Comparison of ENCODE assay signal across 25 mouse cellular contexts in the genomic region with DNA sequence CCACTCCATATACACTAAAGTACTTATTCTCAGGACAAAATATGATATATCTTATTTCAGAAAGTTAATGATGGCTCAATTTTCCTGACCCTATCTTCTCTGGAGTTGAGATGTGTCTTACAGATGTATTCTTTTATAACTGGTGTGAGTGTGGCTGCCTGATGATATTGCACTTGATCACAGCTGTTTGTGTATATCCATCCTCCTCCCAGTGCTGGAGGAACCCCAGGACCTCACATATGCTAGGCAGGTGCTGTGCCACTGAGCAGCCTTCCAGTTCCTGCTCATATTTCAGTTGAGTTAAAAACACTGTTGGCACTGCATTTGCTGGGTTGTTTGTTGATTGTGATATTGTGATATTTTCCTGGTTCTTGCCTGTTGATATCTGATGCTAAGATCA. TPM values are rescaled to one million over a fixed set of nuclear protein-coding genes. Genes with fewer than 3 reads are reported as not detected.
DNase-seq lines count a peak whose midpoint lies in the region; ATAC-seq and TF ChIP-seq lines count a peak whose summit lies in the region.
"Had no signal": no experiment of that assay in that cellular context is flagged by ENCODE, and none has a peak within 500 bp of the region (broad histone marks: within the 10 kb centered on the region; RNA-seq: fewer than 3 reads in every experiment).

No protein-coding gene starts in this region.

- ATAC-seq in limb, embryonic 14.5 days (ENCODE audit: low FRiP score, low read depth), result no peak
- ATAC-seq in embryonic facial prominence, embryonic 14.5 days (ENCODE audit: low read depth), result no peak
- ATAC-seq in embryonic facial prominence, embryonic 15.5 days (ENCODE audit: insufficient number of reproducible peaks, low FRiP score, low TSS enrichment, low read depth), result 0 out of 2 replicates have a peak, but pooled peaks have one; percentile 43
- ATAC-seq: forebrain, embryonic 14.5 days; forebrain, embryonic 16.5 days had no signal

- H3K27me3 ChIP-seq in limb, embryonic 14.5 days (ENCODE audit: control insufficient read depth, insufficient read depth, low read length), result no peaks in the 10 kb centered on the region
- no peaks in the 10 kb centered on the region for H3K27me3 ChIP-seq in limb, embryonic 10.5 days (ENCODE audit: low read depth, poor library complexity, severe bottlenecking)
- H3K27me3 ChIP-seq in embryonic facial prominence, embryonic 14.5 days (replicated peaks; ENCODE audit: control insufficient read depth, insufficient read depth, low read length), result no peaks in the 10 kb centered on the region
- H3K27me3 ChIP-seq in embryonic facial prominence, embryonic 15.5 days, result no peaks in the 10 kb centered on the region
- H3K27me3 ChIP-seq: embryonic facial prominence, embryonic 12.5 days; forebrain, embryonic 12.5 days had no signal

- DNase-seq in limb, embryonic 14.5 days (ENCODE audit: low spot score), result peak; percentile 5
- no peak for DNase-seq in limb, embryonic 10.5 days (ENCODE audit: low spot score)
- DNase-seq in embryonic facial prominence, embryonic 14.5 days (ENCODE audit: low spot score), result peak; percentile 15
- DNase-seq in adrenal gland, adult (ENCODE audit: inconsistent age in 2 of 2, low spot score in 1 of 2), result no peak
- no peak for DNase-seq in retina, postnatal 1 day
- DNase-seq: adrenal gland, adult 8-10 months; adrenal gland, postnatal 14 days; adrenal gland, postnatal 36 days; cerebellum, adult 11 months; cerebellum, adult 18-20 months; cerebellum, adult 8-10 months; cerebellum, adult 9-11 months; cerebellum, postnatal 14 days; cerebellum, postnatal 36 days; embryo, embryonic 11 days had no signal

- H3K4me3 ChIP-seq in limb, embryonic 14.5 days (replicated peaks; ENCODE audit: low read length), result no peak overlapping the region
- no peak overlapping the region for H3K4me3 ChIP-seq in limb, embryonic 10.5 days
- no peak overlapping the region for H3K4me3 ChIP-seq in embryonic facial prominence, embryonic 14.5 days (ENCODE audit: low read depth, low read length)
- no peak overlapping the region for H3K4me3 ChIP-seq in embryonic facial prominence, embryonic 15.5 days (replicated peaks)
- H3K4me3 ChIP-seq: embryonic facial prominence, embryonic 12.5 days; erythroblast, embryonic 14.5 days; forebrain, embryonic 10.5 days; forebrain, embryonic 12.5 days had no signal

- no peak overlapping the region for H3K4me2 ChIP-seq in limb, embryonic 14.5 days (replicated peaks; ENCODE audit: low read depth, low read length, severe bottlenecking)
- H3K4me2 ChIP-seq in embryonic facial prominence, embryonic 14.5 days (ENCODE audit: low read depth, low read length), result no peak overlapping the region
- H3K4me2 ChIP-seq in embryonic facial prominence, embryonic 15.5 days (replicated peaks), result no peak overlapping the region
- H3K4me2 ChIP-seq: embryonic facial prominence, embryonic 12.5 days; forebrain, embryonic 12.5 days had no signal

- H3K9me3 ChIP-seq in limb, embryonic 14.5 days (ENCODE audit: control insufficient read depth, low read length), result no peaks in the 10 kb centered on the region
- H3K9me3 ChIP-seq in limb, embryonic 10.5 days (replicated peaks), result no peaks in the 10 kb centered on the region
- no peaks in the 10 kb centered on the region for H3K9me3 ChIP-seq in embryonic facial prominence, embryonic 14.5 days (ENCODE audit: control insufficient read depth, low read length)
- no peaks in the 10 kb centered on the region for H3K9me3 ChIP-seq in embryonic facial prominence, embryonic 15.5 days (replicated peaks)
- H3K9me3 ChIP-seq: embryonic facial prominence, embryonic 12.5 days; forebrain, embryonic 10.5 days; forebrain, embryonic 12.5 days had no signal

- H3K4me1 ChIP-seq in limb, embryonic 14.5 days (ENCODE audit: control insufficient read depth, insufficient read depth, low read length), result no peaks in the 10 kb centered on the region
- no peaks in the 10 kb centered on the region for H3K4me1 ChIP-seq in limb, embryonic 10.5 days
- no peaks in the 10 kb centered on the region for H3K4me1 ChIP-seq in embryonic facial prominence, embryonic 14.5 days (ENCODE audit: control insufficient read depth, insufficient read depth, low read length)
- H3K4me1 ChIP-seq in embryonic facial prominence, embryonic 15.5 days, result no peaks in the 10 kb centered on the region
- H3K4me1 ChIP-seq: embryonic facial prominence, embryonic 12.5 days; forebrain, embryonic 10.5 days; forebrain, embryonic 12.5 days had no signal

- no peak for TF ChIP-seq POLR2A in limb, embryonic 14.5 days (IDR thresholded peaks at IDR 0.05; ENCODE audit: borderline replicate concordance, extremely low read depth, insufficient read depth, insufficient read length)

- H3K9ac ChIP-seq in limb, embryonic 14.5 days (ENCODE audit: low read depth, low read length, severe bottlenecking), result no peak overlapping the region
- no peak overlapping the region for H3K9ac ChIP-seq in embryonic facial prominence, embryonic 14.5 days (ENCODE audit: low read depth, low read length)
- H3K9ac ChIP-seq in embryonic facial prominence, embryonic 15.5 days, result no peak overlapping the region
- H3K9ac ChIP-seq: embryonic facial prominence, embryonic 12.5 days; forebrain, embryonic 12.5 days had no signal

- no peak overlapping the region for H3K27ac ChIP-seq in limb, embryonic 14.5 days (replicated peaks; ENCODE audit: low read depth, low read length)
- no peak overlapping the region for H3K27ac ChIP-seq in limb, embryonic 10.5 days
- no peak overlapping the region for H3K27ac ChIP-seq in embryonic facial prominence, embryonic 14.5 days (replicated peaks; ENCODE audit: low read depth, low read length)
- H3K27ac ChIP-seq in embryonic facial prominence, embryonic 15.5 days (replicated peaks), result no peak overlapping the region
- H3K27ac ChIP-seq: embryonic facial prominence, embryonic 12.5 days; forebrain, embryonic 10.5 days; forebrain, embryonic 12.5 days had no signal

- H3K36me3 ChIP-seq in limb, embryonic 14.5 days (ENCODE audit: control insufficient read depth, insufficient read depth, low read length), result no peaks in the 10 kb centered on the region
- no peaks in the 10 kb centered on the region for H3K36me3 ChIP-seq in limb, embryonic 10.5 days
- no peaks in the 10 kb centered on the region for H3K36me3 ChIP-seq in embryonic facial prominence, embryonic 14.5 days (ENCODE audit: control insufficient read depth, insufficient read depth, low read length)
- no peaks in the 10 kb centered on the region for H3K36me3 ChIP-seq in embryonic facial prominence, embryonic 15.5 days
- H3K36me3 ChIP-seq: embryonic facial prominence, embryonic 12.5 days; forebrain, embryonic 10.5 days; forebrain, embryonic 12.5 days had no signal

RNA-seq across cellular contexts. Expression of gene Txn1, which starts 14.1 kb away (rescaled TPM):
- polyA plus RNA-seq in limb, embryonic 14.5 days (2012; rRNA removed), result 237 and 292 TPM in 2 replicates
- 372 and 378 TPM in 2 replicates for polyA plus RNA-seq in limb, embryonic 14.5 days (2014; fragmentation: Nextera tagmentation; extraction: Ambion mirVana)
- polyA plus RNA-seq in limb, embryonic 10.5 days (2016; fragmentation: Nextera tagmentation; extraction: Ambion mirVana), result 399 and 437 TPM in 2 replicates
- polyA plus RNA-seq in embryonic facial prominence, embryonic 14.5 days (2014; fragmentation: Nextera tagmentation; extraction: Ambion mirVana), result 367 and 373 TPM in 2 replicates
- polyA plus RNA-seq in embryonic facial prominence, embryonic 15.5 days (2015; fragmentation: Nextera tagmentation; extraction: Ambion mirVana), result 385 and 393 TPM in 2 replicates

RNA-seq across cellular contexts. Expression of gene Txndc8, which starts 38.6 kb away (rescaled TPM):
- polyA plus RNA-seq in limb, embryonic 14.5 days (2012; rRNA removed), result not detected in 2 replicates
- not detected in 2 replicates for polyA plus RNA-seq in limb, embryonic 14.5 days (2014; fragmentation: Nextera tagmentation; extraction: Ambion mirVana)
- polyA plus RNA-seq in limb, embryonic 10.5 days (2016; fragmentation: Nextera tagmentation; extraction: Ambion mirVana), result not detected in 2 replicates
- polyA plus RNA-seq in embryonic facial prominence, embryonic 14.5 days (2014; fragmentation: Nextera tagmentation; extraction: Ambion mirVana), result not detected in 2 replicates
- polyA plus RNA-seq in embryonic facial prominence, embryonic 15.5 days (2015; fragmentation: Nextera tagmentation; extraction: Ambion mirVana), result not detected in 2 replicates
- polyA plus RNA-seq: brain, embryonic 14.5 days; C2C12; embryonic facial prominence, embryonic 12.5 days; erythroblast, embryonic 14.5 days; forebrain, embryonic 10.5 days; forebrain, embryonic 12.5 days; forebrain, embryonic 14.5 days; forebrain, embryonic 16.5 days; frontal cortex, adult 2 months had no signal

RNA-seq across cellular contexts. Expression of gene D630039A03Rik, which starts 54.2 kb away (rescaled TPM):
- polyA plus RNA-seq in limb, embryonic 14.5 days (2012; rRNA removed), result 0.33 and 0.36 TPM in 2 replicates
- polyA plus RNA-seq in limb, embryonic 14.5 days (2014; fragmentation: Nextera tagmentation; extraction: Ambion mirVana), result 0.11 and 0.17 TPM in 2 replicates
- 0.11 TPM in 1 of 2 replicates, not detected in the other for polyA plus RNA-seq in limb, embryonic 10.5 days (2016; fragmentation: Nextera tagmentation; extraction: Ambion mirVana)
- 0.19 and 0.42 TPM in 2 replicates for polyA plus RNA-seq in embryonic facial prominence, embryonic 14.5 days (2014; fragmentation: Nextera tagmentation; extraction: Ambion mirVana)
- polyA plus RNA-seq in embryonic facial prominence, embryonic 15.5 days (2015; fragmentation: Nextera tagmentation; extraction: Ambion mirVana), result 0.31 and 0.41 TPM in 2 replicates
- polyA plus RNA-seq: erythroblast, embryonic 14.5 days; forebrain, embryonic 10.5 days; forebrain, embryonic 12.5 days; forebrain, embryonic 14.5 days; forebrain, embryonic 16.5 days had no signal

Comparison
In these comparisons a context has a peak if more than half of its experiments do, and no peak if none do; other contexts are left out.
1. DNase-seq: peak in limb, embryonic 14.5 days (single experiment) and embryonic facial prominence, embryonic 14.5 days (single experiment); none in limb, embryonic 10.5 days (single experiment), adrenal gland, adult (0 of 2) and retina, postnatal 1 day (single experiment).